Mouse (Mus musculus) lung, postnatal 10 days (tissue): ENCODE measurements around the gene Gm10352.
"Not testable (repeated sequence)": the region's sequence is repeated elsewhere in the genome, so short reads cannot be mapped to it uniquely, and the experiment has no call there.

Experiments used
- DNase-seq: peaks from one replicate; pipeline ENCODE4 v3.0.0; 2021

The Gm10352 gene

GRCm38 (mm10) chrY:2900689-2901088 lies at the start of gene Gm10352:
TSS of gene Gm10352 (plus strand) at chrY:2900989.
- DNase-seq = not testable (repeated sequence)

GRCm38 (mm10) chrY:2932282-2932681 lies 31.5 kb downstream of the Gm10352 start, which contains the start of gene Gm29289:
TSS of gene Gm29289 (plus strand) at chrY:2932582.
- not testable (repeated sequence) for DNase-seq
